Mouse (Mus musculus) bone marrow, adult 2 months (tissue): ENCODE results near the gene Plin3. TPM values are rescaled to one million over a fixed set of nuclear protein-coding genes. Genes with fewer than 3 reads are reported as not detected.
A peak's percentile ranks its signal among the peaks of the same experiment; 100 is the strongest.
"Not testable (repeated sequence)": the region's sequence is repeated elsewhere in the genome, so short reads cannot be mapped to it uniquely, and the experiment has no call there.

ENCODE experiments used
- H3K27ac ChIP-seq: fragments of 200-500 bp; 2 replicates; pipeline ENCODE4 v1.5.1; 2012; ENCODE audit warnings: low read depth, mild to moderate bottlenecking, control low read depth, inconsistent platforms, low read length; ENCODE audit not compliant: control insufficient read depth, poor library complexity, insufficient read depth
- H3K4me1 ChIP-seq: fragments of 200-500 bp; 2 replicates; pipeline ENCODE4 v1.6.1; 2011; ENCODE audit warnings: low read length; ENCODE audit not compliant: control insufficient read depth, insufficient read depth
- H3K4me3 ChIP-seq: fragments of 200-500 bp; replicated peaks from 2 replicates; pipeline ENCODE3; 2011; ENCODE audit warnings: mild to moderate bottlenecking, low read depth, low read length, control low read depth; ENCODE audit not compliant: control insufficient read depth
- CTCF ChIP-seq: fragments of 200-500 bp; IDR thresholded peaks from 2 replicates; pipeline ENCODE4 v1.5.1; 2011; ENCODE audit warnings: low read length, control low read depth; ENCODE audit not compliant: control insufficient read depth, insufficient read depth
- POLR2A ChIP-seq: fragments of 200-500 bp; IDR thresholded peaks from 2 replicates; pipeline ENCODE4 v1.6.1; 2011; ENCODE audit warnings: low read depth, mild to moderate bottlenecking, control low read depth, low read length, borderline replicate concordance; ENCODE audit not compliant: control insufficient read depth
- WGBS: fragments of 180-500 bp; shearing (Covaris S2); methylation state at CpG from one replicate; pipeline ENCODE4 v1.1.7; 2018; 5-methylcytosine and 5-hydroxymethylcytosine counted together
- polyA plus RNA-seq: library from polyadenylated mRNA; stranded (reverse); fragments of >200 nt; gene quantifications from 2 replicates; pipeline ENCODE4 v1.2.4, GENCODE M21; 2011; ENCODE audit warnings: low replicate concordance; ENCODE audit not compliant: missing spikeins, insufficient read depth, insufficient read length

The Plin3 gene
- polyA plus RNA-seq, 1 experiment = 29.6 TPM

- H3K4me1 ChIP-seq = peaks cover 6% of the 10 kb centered on the region
- H3K27ac ChIP-seq = no peak overlapping the region
- H3K4me3 ChIP-seq = no peak overlapping the region
- WGBS = 32% methylated on average over 8 of the region's 8 CpGs
- TF ChIP-seq POLR2A = no peak
- peak; percentile 92 for TF ChIP-seq CTCF
Measured at GRCm38 (mm10) chr17:56264020-56264419, 28.7 kb downstream of the Plin3 start.

GRCm38 (mm10) chr17:56262645-56263094, 30.0 kb downstream of the Plin3 start:
- TF ChIP-seq CTCF (no peak), POLR2A (no peak)
- Histone ChIP-seq H3K4me1 (peaks cover 6% of the 10 kb centered on the region), H3K27ac (no peak overlapping the region), H3K4me3 (no peak overlapping the region)
- WGBS = 79% methylated on average over 3 of the region's 3 CpGs

GRCm38 (mm10) chr17:56261166-56261565, 31.5 kb downstream of the Plin3 start:
- TF ChIP-seq CTCF = no peak
- no peak overlapping the region for H3K4me3 ChIP-seq
- peaks cover 6% of the 10 kb centered on the region for H3K4me1 ChIP-seq
- H3K27ac ChIP-seq = no peak overlapping the region
- WGBS = 72% methylated on average over 3 of the region's 3 CpGs

- TF ChIP-seq CTCF (no peak), POLR2A (no peak)
- 86% methylated on average over 10 of the region's 10 CpGs for WGBS
- Histone ChIP-seq H3K27ac (no peak overlapping the region), H3K4me1 (no peaks in the 10 kb centered on the region; the same call in 1 of the 2 replicates), H3K4me3 (no peak overlapping the region)
Measured at GRCm38 (mm10) chr17:56259301-56260037, 33.2 kb downstream of the Plin3 start.

- not testable (repeated sequence) for H3K27ac ChIP-seq, H3K4me3 ChIP-seq, H3K4me1 ChIP-seq
- 65% methylated on average over 2 of the region's 2 CpGs for WGBS
Measured at GRCm38 (mm10) chr17:56258812-56259211, 33.9 kb downstream of the Plin3 start.

- not testable (repeated sequence) for H3K27ac ChIP-seq, H3K4me3 ChIP-seq, H3K4me1 ChIP-seq
- 90% methylated on average over 19 of the region's 19 CpGs for WGBS
Measured at GRCm38 (mm10) chr17:56258269-56258668, 34.4 kb downstream of the Plin3 start.

- TF ChIP-seq POLR2A (no peak), CTCF (no peak)
- H3K4me1 ChIP-seq = no peaks in the 10 kb centered on the region; the same call in 1 of the 2 replicates
- 6% methylated on average over 56 of the region's 58 CpGs for WGBS
- H3K27ac ChIP-seq = peak overlapping the region; percentile 63
- H3K4me3 ChIP-seq = peak overlapping the region; percentile 85
Measured at GRCm38 (mm10) chr17:56257181-56257894, 35.3 kb downstream of the Plin3 start.

GRCm38 (mm10) chr17:56256239-56256881, 36.3 kb downstream of the Plin3 start, which contains the start of gene Fem1a:
Fem1a (plus strand) TSS chr17:56256810.
- 0% methylated on average over 28 of the region's 28 CpGs for WGBS
- H3K4me1 ChIP-seq = no peaks in the 10 kb centered on the region; the same call in 1 of the 2 replicates
- TF ChIP-seq POLR2A = no peak; the same call in 1 of the 2 replicates
- no peak for TF ChIP-seq CTCF
- H3K27ac ChIP-seq = peak within 1 kb of the TSS; percentile 83
- peak within 1 kb of the TSS; percentile 85 for H3K4me3 ChIP-seq

- Histone ChIP-seq H3K4me3 (peak overlapping the region; percentile 74), H3K4me1 (no peaks in the 10 kb centered on the region; the same call in 1 of the 2 replicates), H3K27ac (peak overlapping the region; percentile 83)
- TF ChIP-seq CTCF = peak; percentile 95
- peak; percentile 75; the same call in 1 of the 2 replicates for TF ChIP-seq POLR2A
- whole genome bisulfite sequencing = under 1% methylated on average over 32 of the region's 32 CpGs
Measured at GRCm38 (mm10) chr17:56255863-56256238, 36.8 kb downstream of the Plin3 start.
